Mouse (Mus musculus) lung, postnatal 10 days (tissue): ENCODE measurements around the gene Xlr5a.
A peak's percentile ranks its signal among the peaks of the same experiment; 100 is the strongest.
"Not testable (repeated sequence)": the region's sequence is repeated elsewhere in the genome, so short reads cannot be mapped to it uniquely, and the experiment has no call there.

Source experiments
- DNase-seq: peaks from one replicate; pipeline ENCODE4 v3.0.0; 2021

The Xlr5a gene

DNA sequence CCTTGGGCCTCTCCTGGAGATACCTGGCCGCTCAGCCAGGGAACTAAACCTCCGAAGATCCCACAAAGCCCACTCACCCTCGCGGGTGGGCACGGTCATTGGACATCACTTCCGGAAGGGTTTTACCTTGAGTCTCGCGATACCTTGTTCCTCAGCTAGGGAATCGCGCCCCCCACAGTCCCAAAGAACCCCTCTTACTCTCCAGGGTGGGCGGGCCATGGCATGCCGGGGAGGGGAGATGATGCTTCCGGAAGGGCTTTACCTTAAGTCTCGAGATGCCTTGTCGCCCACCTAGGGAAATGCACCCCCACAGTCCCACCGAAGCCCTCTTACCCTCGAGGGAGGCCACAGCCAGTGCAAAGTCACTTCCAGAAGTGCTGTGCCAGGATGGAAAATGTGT lies at the start of gene Xlr5a, which contains the start of gene Xlr5c:
TSS of gene Xlr5a (minus strand) at position 101 of the 400 bp plus-strand sequence.
TSS of gene Xlr5c (minus strand) at position 101 of the 400 bp plus-strand sequence.
- not testable (repeated sequence) for DNase-seq

DNA sequence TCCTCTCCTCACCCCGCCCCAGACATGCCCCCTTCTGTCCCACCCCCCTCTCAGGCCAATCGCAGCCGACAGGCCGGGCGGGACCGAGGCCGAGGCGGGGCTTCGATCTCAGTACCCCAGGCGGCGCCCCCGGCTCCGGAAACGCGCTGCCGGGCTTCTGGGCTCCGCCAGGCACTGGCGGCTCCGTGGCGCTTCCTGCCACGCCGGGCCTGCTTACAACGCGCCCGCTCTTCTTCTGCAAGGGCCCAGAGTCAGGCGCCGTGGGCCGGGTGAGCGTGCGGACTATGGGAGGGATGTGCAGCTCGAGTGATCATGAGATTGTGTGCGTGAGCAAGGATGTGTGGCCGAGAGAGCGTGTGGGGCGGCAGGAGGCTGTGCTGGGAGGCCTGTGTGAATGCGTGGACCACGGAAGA lies 49.7 kb upstream of the Xlr5a start, which contains the start of gene Zfp275:
TSS of gene Zfp275 (plus strand) at position 139 of the 413 bp plus-strand sequence.
- peak; percentile 85 for DNase-seq

DNA sequence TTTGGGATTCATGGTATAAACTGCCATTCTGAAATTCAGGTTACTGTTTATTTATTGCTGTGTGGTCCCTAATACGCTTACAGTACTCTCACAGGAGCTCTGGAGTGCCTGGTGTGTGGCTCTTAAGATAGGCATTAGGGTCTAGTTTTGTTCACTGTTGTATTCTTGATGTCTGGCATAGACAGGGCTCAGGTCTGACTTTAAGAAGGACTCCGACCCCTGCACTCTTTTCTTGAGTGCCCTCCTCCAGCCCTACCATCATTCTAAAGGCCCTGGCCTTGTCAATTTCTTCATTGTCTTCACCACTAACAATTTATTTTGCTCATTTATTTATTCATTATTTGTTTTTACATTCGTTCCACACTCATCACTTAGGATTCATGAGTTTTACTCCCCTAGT lies 49.3 kb upstream of the Xlr5a start:
- DNase-seq, result no peak

DNA sequence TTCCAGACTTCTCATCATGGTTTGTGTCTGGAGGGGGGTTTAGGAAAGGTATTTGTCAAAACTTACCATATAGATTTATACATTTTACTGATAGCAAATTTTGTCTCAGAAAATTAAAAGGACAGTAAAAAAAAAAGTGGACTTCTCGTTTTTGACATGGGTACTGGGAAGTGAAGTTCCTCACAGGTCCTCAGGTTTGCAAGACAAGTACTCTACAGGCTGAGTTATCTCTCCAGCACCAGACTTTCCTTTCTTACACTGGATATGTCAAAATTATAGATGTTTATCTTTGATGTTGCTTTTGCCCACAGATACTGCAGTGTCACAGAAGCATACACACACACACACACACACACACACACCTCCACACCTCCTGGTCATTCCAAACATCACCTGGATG lies 48.7 kb upstream of the Xlr5a start:
- no peak for DNase-seq

DNA sequence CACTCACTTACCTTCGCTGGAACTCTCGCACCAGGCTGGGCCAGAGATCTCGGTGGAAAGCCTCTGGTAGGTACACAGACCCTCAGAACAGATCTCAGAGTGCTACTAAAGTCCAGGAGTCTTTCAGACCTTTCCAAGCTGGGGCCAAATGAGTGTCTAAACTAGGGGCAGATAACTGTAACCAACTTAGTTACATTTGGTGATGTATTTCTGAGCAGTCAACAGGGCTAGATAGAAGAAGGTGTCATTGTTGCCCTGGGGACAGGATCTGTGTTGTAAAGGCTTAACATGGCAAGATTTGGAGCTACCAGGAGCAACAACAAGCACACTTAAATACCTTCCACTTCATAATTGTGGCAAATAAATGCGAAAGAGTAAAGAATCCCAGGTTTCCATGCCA lies 44.0 kb upstream of the Xlr5a start, which contains the start of gene Gm45015:
TSS of gene Gm45015 (minus strand) at position 101 of the 400 bp plus-strand sequence.
- no peak for DNase-seq

DNA sequence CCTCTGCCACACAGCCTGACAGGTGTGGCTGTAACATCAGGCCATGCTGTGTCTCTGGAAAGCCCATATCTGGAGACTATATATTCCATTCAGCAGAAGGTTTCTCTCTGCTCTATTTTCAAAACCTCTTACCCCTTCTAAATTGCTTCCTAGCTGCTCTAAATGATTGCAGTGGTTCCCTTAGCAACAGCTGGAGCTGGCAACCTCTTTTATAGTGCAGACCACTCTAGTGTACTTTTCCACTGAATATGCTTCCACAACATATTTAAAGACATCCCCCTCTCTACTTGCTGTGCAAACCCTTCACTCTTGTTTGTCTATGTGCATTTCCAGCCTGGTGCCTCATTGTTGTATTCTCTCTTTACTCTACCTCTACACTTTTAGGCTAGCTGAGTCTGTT lies 40.8 kb upstream of the Xlr5a start:
- DNase-seq, result no peak

DNA sequence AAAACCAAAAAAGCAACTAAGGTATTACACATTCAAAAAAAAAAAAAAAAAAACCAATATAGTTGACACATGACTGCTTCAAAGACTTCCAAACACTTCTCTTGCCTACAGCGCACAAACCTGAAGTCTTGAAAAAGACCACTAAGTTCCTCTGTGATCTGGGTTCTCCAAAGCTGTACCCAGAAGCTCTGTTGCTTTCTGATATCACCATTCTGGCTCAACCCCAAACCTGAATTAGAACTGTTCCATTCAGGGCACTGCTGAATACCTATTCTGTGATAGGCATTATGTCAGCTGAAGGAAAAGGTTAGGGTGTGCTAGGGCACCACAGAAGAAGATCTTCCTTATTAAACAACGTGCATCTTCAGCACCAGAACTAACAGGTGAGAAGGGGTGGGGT lies 34.4 kb upstream of the Xlr5a start:
- DNase-seq, result no peak

DNA sequence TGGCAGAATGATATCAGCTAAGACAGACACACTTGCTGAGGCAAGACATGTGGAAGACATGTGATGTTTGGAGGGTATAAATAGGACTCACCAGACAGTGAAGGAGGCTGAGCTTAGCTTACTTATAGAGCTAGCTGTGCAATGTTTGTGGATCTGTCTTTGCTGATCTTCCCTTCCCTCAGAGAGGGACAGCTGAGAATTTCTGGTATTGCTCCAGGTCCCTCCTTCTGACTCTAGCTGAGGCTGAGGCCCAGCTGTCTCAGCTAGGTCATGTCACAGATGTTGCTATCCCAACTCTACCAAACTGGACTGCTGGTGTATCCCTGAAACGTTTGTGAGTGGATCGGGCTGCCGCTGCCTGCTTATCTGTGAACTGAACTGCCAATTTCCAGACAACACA lies 28.3 kb upstream of the Xlr5a start:
- no peak for DNase-seq

DNA sequence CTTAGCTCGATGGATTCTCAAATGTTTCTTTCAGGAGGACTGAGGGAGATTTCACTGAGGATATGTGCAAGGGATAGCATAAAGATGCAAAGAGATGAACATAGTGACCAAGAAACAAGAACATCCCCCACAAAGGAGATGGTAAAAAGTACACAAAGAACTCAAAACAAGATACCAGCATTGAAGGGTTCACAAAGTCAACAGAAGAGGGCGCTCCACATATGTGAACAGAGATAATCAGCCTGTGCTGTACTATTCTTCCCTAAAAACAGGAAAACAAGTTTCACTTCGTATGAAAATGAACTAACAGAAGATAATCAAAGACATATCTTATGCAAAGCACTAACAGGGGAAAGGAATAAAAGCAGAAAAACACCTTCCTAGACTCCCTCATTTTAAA lies 19.7 kb upstream of the Xlr5a start:
- DNase-seq, result peak; percentile 46

DNA sequence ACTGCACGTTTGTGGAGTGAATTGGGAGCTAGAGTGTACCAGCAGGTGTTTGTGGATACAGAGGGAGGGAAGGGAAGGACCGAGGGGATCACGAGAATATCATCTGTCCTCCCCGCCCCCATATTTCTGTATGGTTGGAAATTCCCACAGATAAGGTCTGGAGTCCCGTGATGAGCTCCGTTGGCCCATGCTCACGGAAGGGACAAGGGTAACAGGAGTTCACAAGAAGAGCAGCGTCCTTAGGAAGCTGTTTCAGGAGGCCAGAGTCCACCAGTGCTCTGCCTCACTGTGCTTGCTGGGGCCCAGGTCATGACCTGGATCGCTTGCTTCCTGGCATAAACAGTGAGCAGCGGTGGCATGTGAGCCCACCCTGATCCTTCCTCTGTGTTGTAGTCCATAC lies 3.0 kb upstream of the Xlr5a start:
- not testable (repeated sequence) for DNase-seq

DNA sequence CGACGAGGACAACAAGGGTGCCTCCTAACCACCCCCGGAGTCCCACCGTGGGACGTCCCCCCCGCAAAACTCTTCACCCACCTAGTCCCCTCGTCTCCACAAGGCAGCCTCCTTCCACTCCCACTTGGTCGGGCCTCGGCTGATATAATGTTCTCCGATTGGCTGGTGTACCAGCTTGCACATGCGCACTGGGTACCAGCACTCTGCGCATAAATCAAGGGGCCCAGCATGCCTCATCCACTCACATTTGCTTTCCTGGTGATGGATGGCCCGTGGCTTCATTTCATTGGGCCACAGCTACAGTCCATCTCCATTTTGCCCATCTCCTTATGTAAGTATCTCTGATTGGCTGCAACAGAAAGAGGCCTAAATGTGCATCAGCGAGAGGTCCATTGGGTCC lies 27.5 kb downstream of the Xlr5a start, which contains the start of gene Xlr3c:
TSS of gene Xlr3c (minus strand) at position 121 of the 400 bp plus-strand sequence.
- not testable (repeated sequence) for DNase-seq

DNA sequence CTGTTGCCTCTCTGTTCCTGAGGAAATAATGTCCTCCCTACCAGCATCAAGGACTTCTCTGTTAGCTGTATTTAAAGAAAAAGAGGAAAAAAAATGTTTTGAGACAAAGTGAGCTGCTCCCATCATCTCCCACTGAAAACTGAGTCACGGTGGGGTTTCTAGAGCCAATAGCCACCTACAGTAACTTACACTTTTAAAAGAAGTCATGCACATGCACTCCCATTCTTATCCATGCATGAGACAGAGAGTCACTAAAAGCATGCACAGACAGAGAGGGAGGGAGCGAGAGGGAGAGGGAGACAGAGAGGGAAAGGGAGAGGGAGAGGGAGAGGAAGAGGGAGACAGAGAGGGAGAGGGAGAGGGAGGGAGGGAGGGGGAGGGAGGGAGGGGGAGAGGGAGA lies 30.3 kb downstream of the Xlr5a start:
- DNase-seq, result not testable (repeated sequence)

DNA sequence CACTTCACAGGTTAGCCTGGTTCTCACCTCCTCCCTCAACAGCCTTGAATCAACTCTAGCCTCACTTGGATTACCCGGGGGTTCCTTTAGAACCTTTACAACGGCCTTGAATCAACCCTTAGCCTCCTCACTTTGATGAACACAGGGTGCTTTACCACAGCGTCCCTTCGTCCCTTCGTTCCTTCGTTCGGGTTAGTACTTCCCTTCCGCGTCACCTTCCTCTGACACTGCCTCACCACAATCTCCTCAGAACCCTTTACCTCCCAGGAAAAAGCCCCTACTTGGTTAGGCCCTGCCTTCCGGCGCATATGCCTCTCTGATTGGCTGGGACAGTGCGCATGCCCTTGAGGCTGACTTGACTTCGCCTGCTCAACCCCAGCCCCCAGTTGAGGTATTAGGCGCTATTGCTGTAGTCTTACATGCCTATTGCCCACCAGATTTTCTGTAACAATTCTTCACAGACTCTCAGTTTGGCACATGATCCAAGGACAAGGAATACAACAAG lies 49.9 kb downstream of the Xlr5a start, which contains the start of gene Xlr4c:
TSS of gene Xlr4c (minus strand) at position 310 of the 505 bp plus-strand sequence.
- not testable (repeated sequence) for DNase-seq

DNA sequence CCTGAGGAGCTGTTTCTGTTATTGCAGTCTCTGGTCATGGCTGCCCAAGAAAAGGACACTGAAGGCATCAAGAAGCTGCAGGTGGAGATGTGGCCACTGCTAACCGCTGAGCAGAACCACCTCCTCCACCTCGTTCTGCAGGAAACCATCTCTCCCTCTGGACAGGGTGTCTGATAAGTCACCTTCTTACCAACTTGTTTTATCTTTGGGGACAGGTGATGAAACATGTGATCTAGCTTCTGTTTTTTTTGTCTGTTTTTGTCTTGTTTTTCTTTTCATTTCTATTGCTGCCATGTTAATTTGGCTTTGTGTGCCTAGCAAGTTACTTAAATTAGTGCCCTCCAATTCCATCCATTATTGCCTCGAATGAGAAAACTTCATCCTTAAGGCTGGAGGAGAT lies 63.5 kb downstream of the Xlr5a start:
- no peak for DNase-seq

DNA sequence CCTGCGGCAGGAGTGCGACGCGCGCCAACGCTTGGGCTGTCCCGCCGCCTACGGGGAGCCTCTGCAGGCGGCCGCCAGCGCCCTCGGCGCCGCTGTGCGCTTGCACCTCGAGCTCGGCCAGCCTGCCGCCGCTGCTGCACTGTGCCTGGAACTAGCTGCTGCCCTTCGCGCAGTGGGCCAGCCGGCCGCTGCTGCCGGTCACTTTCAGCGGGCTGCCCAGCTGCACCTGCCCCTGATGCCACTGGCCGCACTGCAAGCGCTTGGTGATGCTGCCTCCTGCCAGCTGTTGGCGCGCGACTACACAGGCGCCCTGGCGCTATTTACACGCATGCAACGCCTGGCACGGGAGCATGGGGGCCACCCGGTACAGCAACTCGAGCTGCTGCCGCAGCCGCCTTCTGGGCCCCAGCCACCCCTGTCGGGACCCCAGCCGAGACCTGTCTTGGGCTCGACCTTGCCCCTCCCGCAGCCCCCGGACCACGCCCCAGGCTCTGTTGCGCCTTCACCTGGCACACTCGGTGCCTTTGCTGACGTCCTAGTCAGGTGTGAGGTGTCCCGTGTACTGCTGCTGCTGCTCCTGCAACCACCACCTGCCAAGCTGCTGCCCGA lies 64.1 kb downstream of the Xlr5a start:
- DNase-seq, result peak; percentile 54

DNA sequence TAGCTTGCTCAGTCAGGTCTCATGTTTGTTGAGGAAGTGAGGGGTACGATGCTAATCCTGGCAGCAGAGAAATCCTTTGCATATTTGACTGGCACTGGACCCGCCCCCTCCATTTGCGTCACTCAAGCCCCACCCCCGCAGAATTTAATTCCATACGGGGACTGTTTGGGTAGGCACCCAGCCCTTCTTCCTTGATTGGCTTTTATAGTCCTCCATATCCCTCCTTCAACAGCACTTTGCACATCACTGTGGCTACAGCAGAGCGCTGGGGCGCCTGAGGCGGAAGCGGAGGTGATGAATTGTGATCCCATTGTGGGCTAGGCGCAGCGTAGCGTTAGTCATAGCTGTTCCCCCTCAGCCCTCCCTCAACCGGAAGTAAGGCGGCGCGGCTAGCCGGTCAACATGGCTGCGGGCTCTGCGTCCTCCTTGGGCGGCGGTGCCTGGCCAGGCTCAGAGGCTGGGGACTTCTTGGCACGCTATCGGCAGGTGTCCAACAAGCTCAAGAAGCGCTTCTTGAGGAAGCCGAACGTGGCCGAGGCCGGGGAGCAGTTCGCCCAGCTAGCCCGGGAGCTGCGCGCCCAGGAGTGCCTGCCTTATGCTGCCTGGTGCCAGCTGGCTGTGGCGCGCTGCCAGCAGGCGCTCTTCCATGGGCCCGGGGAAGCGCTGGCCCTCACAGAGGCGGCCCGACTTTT lies 64.7 kb downstream of the Xlr5a start, which contains the start of gene F8a:
TSS of gene F8a (plus strand) at position 378 of the 692 bp plus-strand sequence.
- DNase-seq, result peak; percentile 86

DNA sequence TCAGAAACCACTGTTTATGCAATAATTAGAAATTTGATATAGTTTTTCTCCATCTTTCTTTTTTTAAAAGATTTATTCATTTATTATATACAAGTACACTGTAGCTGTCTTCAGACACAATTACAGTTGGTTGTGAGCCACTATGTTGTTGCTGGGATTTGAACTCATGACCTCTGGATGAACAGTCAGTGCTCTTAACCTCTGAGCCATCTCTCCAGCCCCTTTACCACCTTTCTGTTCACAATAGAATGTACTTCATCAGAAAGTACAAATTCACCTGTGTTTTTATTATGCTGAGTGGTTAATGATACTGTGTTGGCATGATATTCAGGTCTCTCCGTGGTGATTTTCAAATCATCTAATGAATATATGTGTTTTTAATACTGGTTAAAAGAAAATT lies 67.4 kb downstream of the Xlr5a start:
- DNase-seq, result no peak

DNA sequence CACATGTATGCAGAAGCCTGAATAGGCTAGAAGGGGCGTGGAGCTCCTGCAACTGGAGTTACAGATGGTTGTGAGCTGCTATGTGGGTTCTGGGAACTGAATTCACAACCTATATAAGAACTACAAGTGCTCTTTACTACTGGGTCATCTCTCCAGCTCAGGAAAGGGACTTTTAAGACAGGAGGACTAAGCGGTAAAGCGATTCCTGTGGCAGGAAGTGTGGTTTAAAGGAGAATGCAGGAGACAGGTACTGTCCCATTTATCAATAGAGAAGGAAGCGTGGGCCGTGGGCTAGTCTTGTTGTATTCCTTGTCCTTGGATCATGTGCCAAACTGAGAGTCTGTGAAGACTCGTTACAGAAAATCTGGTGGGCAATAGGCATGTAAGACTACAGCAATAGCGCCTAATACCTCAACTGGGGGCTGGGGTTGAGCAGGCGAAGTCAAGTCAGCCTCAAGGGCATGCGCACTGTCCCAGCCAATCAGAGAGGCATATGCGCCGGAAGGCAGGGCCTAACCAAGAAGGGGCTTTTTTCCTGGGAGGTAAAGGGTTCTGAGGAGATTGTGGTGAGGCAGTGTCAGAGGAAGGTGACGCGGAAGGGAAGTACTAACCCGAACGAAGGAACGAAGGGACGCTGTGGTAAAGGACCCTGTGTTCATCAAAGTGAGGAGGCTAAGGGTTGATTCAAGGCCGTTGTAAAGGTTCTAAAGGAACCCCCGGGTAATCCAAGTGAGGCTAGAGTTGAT lies 78.8 kb downstream of the Xlr5a start, which contains the start of gene Xlr4b:
TSS of gene Xlr4b (plus strand) at position 515 of the 746 bp plus-strand sequence.
- DNase-seq, result not testable (repeated sequence)

DNA sequence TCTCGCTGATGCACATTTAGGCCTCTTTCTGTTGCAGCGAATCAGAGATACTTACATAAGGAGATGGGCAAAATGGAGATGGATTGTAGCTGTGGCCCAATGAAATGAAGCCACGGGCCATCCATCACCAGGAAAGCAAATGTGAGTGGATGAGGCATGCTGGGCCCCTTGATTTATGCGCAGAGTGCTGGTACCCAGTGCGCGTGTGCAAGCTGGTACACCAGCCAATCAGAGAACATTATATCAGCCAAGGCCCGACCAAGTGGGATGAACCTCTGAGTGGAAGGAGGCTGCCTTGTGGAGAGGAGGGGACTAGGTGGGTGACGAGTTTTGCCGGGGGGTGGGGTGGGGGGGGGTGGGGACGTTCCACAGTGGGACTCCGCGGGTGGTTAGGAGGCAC lies 100.8 kb downstream of the Xlr5a start, which contains the start of gene Xlr3b:
TSS of gene Xlr3b (plus strand) at position 274 of the 400 bp plus-strand sequence.
- peak; percentile 65 for DNase-seq

DNA sequence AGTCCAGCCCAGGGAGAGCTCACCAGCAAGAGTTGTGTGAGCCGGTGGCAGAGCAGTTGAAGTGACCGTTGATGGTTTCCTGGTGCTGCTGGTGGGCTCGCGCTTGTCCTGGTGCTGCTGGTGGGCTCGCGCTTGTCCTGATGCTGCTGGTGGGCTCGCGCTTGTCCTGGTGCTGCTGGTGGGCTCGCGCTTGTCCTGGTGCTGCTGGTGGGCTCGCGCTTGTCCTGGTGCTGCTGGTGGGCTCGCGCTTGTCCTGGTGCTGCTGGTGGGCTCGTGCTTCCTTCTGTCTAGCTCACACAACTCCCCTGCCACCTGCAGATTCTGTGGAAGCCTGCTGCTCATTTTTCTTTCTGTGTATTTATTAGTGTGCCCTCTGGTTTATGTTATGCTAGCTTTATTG lies 115.9 kb downstream of the Xlr5a start, which contains the start of gene Spin2d:
TSS of gene Spin2d (minus strand) at position 101 of the 400 bp plus-strand sequence.
- DNase-seq, result not testable (repeated sequence)

DNA sequence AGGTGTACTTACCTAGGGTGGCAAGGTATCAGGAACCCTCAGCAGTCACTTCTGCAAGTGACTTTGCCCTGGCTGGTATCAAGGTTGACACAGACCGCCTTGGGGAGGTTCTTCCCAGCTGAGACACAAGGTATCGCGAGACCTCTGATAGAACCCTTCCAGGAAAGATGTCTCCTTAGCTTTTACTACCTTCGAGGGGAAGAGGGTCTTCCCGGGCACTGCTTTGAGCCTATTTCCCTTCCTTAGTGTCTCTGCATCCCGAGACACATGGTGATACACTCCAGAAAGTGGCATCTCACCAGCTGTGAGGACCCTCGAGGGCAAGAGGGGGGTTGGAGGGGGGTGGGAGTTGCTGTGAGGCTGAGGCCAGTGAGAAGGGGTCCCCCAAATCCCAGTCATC lies 143.4 kb downstream of the Xlr5a start, which contains the start of gene DXBay18:
TSS of gene DXBay18 (minus strand) at position 101 of the 400 bp plus-strand sequence.
- DNase-seq, result not testable (repeated sequence)

DNA sequence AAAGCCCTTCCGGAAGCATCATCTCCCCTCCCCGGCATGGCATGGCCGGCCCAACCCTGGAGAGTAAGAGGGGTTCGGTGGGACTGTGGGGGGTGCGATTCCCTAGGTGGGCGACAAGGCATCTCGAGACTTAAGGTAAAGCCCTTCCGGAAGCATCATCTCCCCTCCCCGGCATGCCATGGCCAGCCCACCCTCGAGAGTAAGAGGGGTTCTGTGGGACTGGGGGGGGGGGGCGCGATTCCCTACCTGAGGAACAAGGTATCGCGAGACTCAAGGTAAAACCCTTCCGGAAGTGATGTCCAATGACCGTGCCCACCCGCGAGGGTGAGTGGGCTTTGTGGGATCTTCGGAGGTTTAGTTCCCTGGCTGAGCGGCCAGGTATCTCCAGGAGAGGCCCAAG lies 144.3 kb downstream of the Xlr5a start, which contains the start of gene Xlr5b:
TSS of gene Xlr5b (plus strand) at position 301 of the 400 bp plus-strand sequence.
- not testable (repeated sequence) for DNase-seq
